Mouse (Mus musculus): Measurements from ENCODE around the gene Sfxn2. TPM values are rescaled to one million over a fixed set of nuclear protein-coding genes. Genes with fewer than 3 reads are reported as not detected.

Sfxn2 gene
- polyA plus RNA-seq, 1 experiment from 2014 or later: 18.4 TPM

GRCm38 (mm10) chr19:46631637-46632036, 58.5 kb downstream of the Sfxn2 start:
- H3K27ac ChIP-seq (ENCODE audit: low read length): no peak overlapping the region
- ATAC-seq: no peak
- H3K27me3 ChIP-seq (replicated peaks; ENCODE audit: insufficient read depth, low read length): no peaks in the 10 kb centered on the region
- H3K4me3 ChIP-seq (ENCODE audit: low read depth, low read length): no peak overlapping the region
- H3K4me2 ChIP-seq (replicated peaks; ENCODE audit: low read depth, low read length): no peak overlapping the region
- WGBS: 64% methylated on average over 9 of the region's 9 CpGs
- no peaks in the 10 kb centered on the region for H3K36me3 ChIP-seq (ENCODE audit: insufficient read depth, low read length)
- TF ChIP-seq EP300 (IDR thresholded peaks at IDR 0.05) (no peak), CTCF (IDR thresholded peaks at IDR 0.05) (no peak)
- H3K4me1 ChIP-seq (ENCODE audit: insufficient read depth, low read depth, low read length): peaks cover 29% of the 10 kb centered on the region
- H3K9me3 ChIP-seq (ENCODE audit: low read length): no peaks in the 10 kb centered on the region
- DNase-seq (ENCODE audit: low spot score): no peak
- H3K9ac ChIP-seq (replicated peaks; ENCODE audit: low read depth): no peak overlapping the region

GRCm38 (mm10) chr19:46635766-46636165, 62.6 kb downstream of the Sfxn2 start:
- Histone ChIP-seq H3K4me3 (ENCODE audit: low read depth, low read length) (no peak overlapping the region), H3K9me3 (ENCODE audit: low read length) (no peaks in the 10 kb centered on the region), H3K36me3 (ENCODE audit: insufficient read depth, low read length) (0 out of 2 replicates have a peak, but pooled peaks cover 8% of the 10 kb centered on the region), H3K4me2 (replicated peaks; ENCODE audit: low read depth, low read length) (no peak overlapping the region), H3K27me3 (replicated peaks; ENCODE audit: insufficient read depth, low read length) (no peaks in the 10 kb centered on the region), H3K27ac (ENCODE audit: low read length) (0 out of 2 replicates have a peak overlapping the region, but pooled peaks have one; percentile 6), H3K4me1 (ENCODE audit: insufficient read depth, low read depth, low read length) (peaks cover 15% of the 10 kb centered on the region; the same call in 1 of the 2 replicates), H3K9ac (replicated peaks; ENCODE audit: low read depth) (no peak overlapping the region)
- no peak for TF ChIP-seq CTCF (IDR thresholded peaks at IDR 0.05)
- no peak for TF ChIP-seq EP300 (IDR thresholded peaks at IDR 0.05)
- DNase-seq (ENCODE audit: low spot score) (no peak), ATAC-seq (no peak)
- 43% methylated on average over 9 of the region's 9 CpGs for WGBS

- H3K27ac ChIP-seq (ENCODE audit: low read length): no peak overlapping the region
- H3K36me3 ChIP-seq (ENCODE audit: insufficient read depth, low read length): peaks cover 8% of the 10 kb centered on the region; the same call in 1 of the 2 replicates
- H3K27me3 ChIP-seq (replicated peaks; ENCODE audit: insufficient read depth, low read length): no peaks in the 10 kb centered on the region
- no peak overlapping the region for H3K4me3 ChIP-seq (ENCODE audit: low read depth, low read length)
- H3K9me3 ChIP-seq (ENCODE audit: low read length): no peaks in the 10 kb centered on the region
- WGBS: 70% methylated on average over 6 of the region's 6 CpGs
- H3K4me2 ChIP-seq (replicated peaks; ENCODE audit: low read depth, low read length): no peak overlapping the region
- DNase-seq (ENCODE audit: low spot score) (no peak), ATAC-seq (no peak)
- no peak overlapping the region for H3K9ac ChIP-seq (replicated peaks; ENCODE audit: low read depth)
- peaks cover 32% of the 10 kb centered on the region for H3K4me1 ChIP-seq (ENCODE audit: insufficient read depth, low read depth, low read length)
- no peak for TF ChIP-seq EP300 (IDR thresholded peaks at IDR 0.05)
- no peak for TF ChIP-seq CTCF (IDR thresholded peaks at IDR 0.05)
These were observed 64.4 kb downstream of the Sfxn2 start for GRCm38 (mm10) chr19:46637598-46637997.

GRCm38 (mm10) chr19:46639053-46639452, 65.9 kb downstream of the Sfxn2 start:
- Histone ChIP-seq H3K27me3 (replicated peaks; ENCODE audit: insufficient read depth, low read length) (no peaks in the 10 kb centered on the region), H3K4me2 (replicated peaks; ENCODE audit: low read depth, low read length) (no peak overlapping the region), H3K4me3 (ENCODE audit: low read depth, low read length) (no peak overlapping the region), H3K4me1 (ENCODE audit: insufficient read depth, low read depth, low read length) (peaks cover 45% of the 10 kb centered on the region), H3K9ac (replicated peaks; ENCODE audit: low read depth) (no peak overlapping the region), H3K27ac (ENCODE audit: low read length) (peak overlapping the region; percentile 38; the same call in 1 of the 2 replicates), H3K9me3 (ENCODE audit: low read length) (no peaks in the 10 kb centered on the region), H3K36me3 (ENCODE audit: insufficient read depth, low read length) (peaks cover 8% of the 10 kb centered on the region; the same call in 1 of the 2 replicates)
- ATAC-seq: no peak
- TF ChIP-seq EP300 (IDR thresholded peaks at IDR 0.05) (no peak), CTCF (IDR thresholded peaks at IDR 0.05) (no peak)
- no peak for DNase-seq (ENCODE audit: low spot score)

- 70% methylated on average over 14 of the region's 14 CpGs for WGBS
- ATAC-seq (peak; percentile 33), DNase-seq (ENCODE audit: low spot score) (no peak)
- Histone ChIP-seq H3K27me3 (replicated peaks; ENCODE audit: insufficient read depth, low read length) (no peaks in the 10 kb centered on the region), H3K9ac (replicated peaks; ENCODE audit: low read depth) (no peak overlapping the region), H3K27ac (ENCODE audit: low read length) (0 out of 2 replicates have a peak overlapping the region, but pooled peaks have one; percentile 20), H3K4me1 (ENCODE audit: insufficient read depth, low read depth, low read length) (peaks cover 49% of the 10 kb centered on the region), H3K36me3 (ENCODE audit: insufficient read depth, low read length) (peaks cover 8% of the 10 kb centered on the region; the same call in 1 of the 2 replicates), H3K9me3 (ENCODE audit: low read length) (no peaks in the 10 kb centered on the region), H3K4me3 (ENCODE audit: low read depth, low read length) (no peak overlapping the region), H3K4me2 (replicated peaks; ENCODE audit: low read depth, low read length) (no peak overlapping the region)
- TF ChIP-seq EP300 (IDR thresholded peaks at IDR 0.05) (peak; percentile 68), CTCF (IDR thresholded peaks at IDR 0.05) (no peak)
These were observed 66.3 kb downstream of the Sfxn2 start for GRCm38 (mm10) chr19:46639496-46639895.

GRCm38 (mm10) chr19:46640780-46641179, 67.6 kb downstream of the Sfxn2 start:
- Histone ChIP-seq H3K27me3 (replicated peaks; ENCODE audit: insufficient read depth, low read length) (no peaks in the 10 kb centered on the region), H3K27ac (ENCODE audit: low read length) (peak overlapping the region; percentile 71), H3K36me3 (ENCODE audit: insufficient read depth, low read length) (peaks cover 10% of the 10 kb centered on the region), H3K4me3 (ENCODE audit: low read depth, low read length) (no peak overlapping the region), H3K4me1 (ENCODE audit: insufficient read depth, low read depth, low read length) (peaks cover 51% of the 10 kb centered on the region), H3K9me3 (ENCODE audit: low read length) (no peaks in the 10 kb centered on the region), H3K9ac (replicated peaks; ENCODE audit: low read depth) (no peak overlapping the region), H3K4me2 (replicated peaks; ENCODE audit: low read depth, low read length) (no peak overlapping the region)
- ATAC-seq (no peak), DNase-seq (ENCODE audit: low spot score) (no peak)
- TF ChIP-seq EP300 (IDR thresholded peaks at IDR 0.05) (no peak), CTCF (IDR thresholded peaks at IDR 0.05) (no peak)
- WGBS: 74% methylated on average over 8 of the region's 8 CpGs

All from lung, postnatal 0 days (tissue).